Mouse (Mus musculus) mesoderm, embryonic 11.5 days (tissue): ENCODE data around the gene Pilrb1.
A peak's percentile ranks its signal among the peaks of the same experiment; 100 is the strongest.
"Not testable (repeated sequence)": the region's sequence is repeated elsewhere in the genome, so short reads cannot be mapped to it uniquely, and the experiment has no call there.

Experiments
- DNase-seq: peaks from one replicate; pipeline ENCODE4 v3.0.0-alpha.2; 2012; ENCODE audit warnings: low read depth, low spot score

Pilrb1 gene

DNA sequence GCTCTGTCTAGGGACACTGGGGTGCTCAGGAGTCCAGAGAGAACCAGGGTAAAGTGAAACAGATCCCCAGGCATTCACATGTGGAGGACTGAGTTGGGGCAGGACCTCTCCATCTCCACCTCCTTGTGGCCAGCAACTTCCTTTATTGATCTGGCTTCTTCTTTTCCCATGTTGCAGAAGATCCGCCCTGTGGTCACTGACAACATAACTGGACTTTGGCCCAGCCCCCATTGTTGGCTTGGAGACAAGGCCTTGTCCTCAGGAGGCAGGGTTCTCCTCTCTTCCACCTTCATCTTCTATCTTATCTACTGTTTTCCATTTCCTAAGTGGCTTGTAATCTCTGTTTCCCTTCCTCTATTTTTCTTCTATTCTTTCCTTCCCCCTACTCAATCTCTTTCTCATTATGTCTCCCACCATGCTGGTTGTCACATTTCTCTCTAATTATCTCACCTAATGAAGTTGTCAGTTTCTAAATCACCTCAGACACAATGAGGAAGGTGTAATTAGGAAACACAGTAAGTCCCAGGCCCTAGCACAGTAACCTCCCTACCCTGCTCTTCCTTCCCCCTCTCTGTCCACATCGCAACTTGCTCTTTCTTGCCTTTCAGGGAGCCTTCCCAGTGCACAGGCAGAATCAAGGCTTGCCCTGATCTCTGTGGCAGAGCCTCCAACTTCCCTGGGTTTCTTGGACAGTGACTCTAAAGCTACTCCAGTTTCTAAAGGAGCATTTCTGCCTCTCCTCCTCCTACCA, at the start of gene Pilrb1:
TSS of gene Pilrb1 (minus strand) at position 147 of the 751 bp plus-strand sequence.
- DNase-seq: not testable (repeated sequence)

DNA sequence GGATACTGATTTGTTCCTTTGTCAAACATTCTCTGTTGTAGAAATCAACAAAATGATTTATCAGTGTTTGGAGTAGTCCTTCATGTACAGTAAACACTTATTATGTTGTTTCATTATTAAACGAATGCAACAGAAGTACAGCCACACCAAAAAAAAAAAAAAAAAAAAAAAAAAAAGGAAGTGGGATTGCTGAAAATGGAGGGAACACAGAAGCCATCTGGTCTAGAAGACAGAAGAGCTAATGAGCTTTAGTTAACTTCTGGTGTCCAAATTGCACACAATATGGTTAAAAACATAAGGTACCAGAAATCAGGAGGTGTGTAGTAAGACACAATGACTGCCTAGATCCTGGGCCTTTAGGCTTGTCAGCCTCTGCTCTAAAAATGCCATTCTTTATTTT, 39.9 kb upstream of the Pilrb1 start:
- DNase-seq: no peak

DNA sequence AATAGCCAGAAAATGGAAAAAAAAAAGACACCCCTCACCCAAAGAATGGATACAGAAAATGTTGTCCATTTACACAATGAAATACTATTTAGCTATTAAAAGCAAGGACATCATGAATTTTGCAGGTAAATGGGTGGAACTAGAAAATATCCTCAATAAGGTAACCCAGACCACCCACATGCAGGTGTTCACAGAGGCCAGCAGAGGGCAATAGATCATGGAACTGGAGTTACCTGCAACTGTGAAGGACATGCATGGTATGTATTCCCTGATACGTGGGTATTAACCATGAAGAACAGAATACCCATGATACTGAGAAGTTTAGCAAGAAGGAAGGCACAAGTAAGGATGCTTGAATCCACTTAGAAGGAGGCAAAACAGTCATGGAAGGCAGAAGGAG, 35.0 kb upstream of the Pilrb1 start:
- no peak for DNase-seq

DNA sequence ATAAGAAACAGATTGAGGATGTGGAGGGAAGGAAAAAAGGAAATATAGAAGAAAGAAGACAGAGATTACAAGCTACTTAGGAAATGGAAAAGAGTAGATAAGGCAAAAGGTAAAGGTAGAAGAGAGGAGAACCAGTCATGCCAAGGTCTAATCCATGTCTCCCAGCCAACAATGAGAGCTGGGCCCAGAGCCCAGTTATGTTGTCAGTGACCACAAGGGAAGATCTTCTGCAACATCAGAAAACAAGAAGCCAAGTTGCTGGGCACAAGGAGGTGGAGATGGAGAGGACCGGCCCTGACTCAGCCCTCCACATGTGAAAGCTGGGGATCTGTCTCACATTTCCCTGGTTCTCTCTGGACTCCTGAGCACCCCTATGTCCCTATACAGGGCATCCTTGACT, 29.8 kb upstream of the Pilrb1 start:
- no peak for DNase-seq

DNA sequence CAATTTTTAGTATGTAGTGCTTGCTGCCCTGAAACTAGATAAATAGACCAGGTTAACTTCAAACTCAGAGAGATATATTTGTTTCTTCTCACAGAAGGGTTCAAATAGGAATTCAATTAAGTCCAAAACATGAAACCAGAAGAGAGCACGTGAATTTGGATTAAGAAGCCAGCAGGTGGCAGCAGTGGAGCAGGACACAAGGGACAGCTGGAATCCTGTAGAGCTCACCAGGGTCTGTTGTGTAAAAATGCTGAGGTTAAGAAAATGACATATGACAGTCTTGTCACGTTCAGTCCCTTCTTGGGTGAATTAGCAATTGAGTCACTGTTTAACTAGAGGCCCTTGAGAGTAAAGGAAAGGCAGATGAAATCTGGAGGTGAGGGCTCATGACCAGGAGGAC, 28.0 kb upstream of the Pilrb1 start:
- DNase-seq: peak; percentile 60

DNA sequence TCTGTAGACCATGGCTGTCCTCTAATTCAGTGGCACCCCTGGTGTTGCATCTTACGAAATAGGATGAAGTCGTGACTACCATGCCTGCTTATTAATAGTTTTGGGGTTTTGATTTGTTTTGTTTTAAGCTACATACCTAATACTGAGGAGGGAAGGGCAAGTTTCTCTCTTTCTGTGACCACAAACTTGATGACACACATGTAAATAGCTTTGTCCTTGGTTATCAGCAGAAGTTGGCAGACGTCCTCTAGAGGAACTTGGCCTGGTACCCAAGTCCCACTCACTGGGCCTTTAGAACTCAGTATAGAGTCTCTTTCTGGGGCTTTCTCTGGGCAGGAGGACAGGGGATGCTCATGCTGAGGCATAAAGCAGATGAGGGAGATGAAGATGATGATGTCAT, 25.4 kb upstream of the Pilrb1 start:
- no peak for DNase-seq

DNA sequence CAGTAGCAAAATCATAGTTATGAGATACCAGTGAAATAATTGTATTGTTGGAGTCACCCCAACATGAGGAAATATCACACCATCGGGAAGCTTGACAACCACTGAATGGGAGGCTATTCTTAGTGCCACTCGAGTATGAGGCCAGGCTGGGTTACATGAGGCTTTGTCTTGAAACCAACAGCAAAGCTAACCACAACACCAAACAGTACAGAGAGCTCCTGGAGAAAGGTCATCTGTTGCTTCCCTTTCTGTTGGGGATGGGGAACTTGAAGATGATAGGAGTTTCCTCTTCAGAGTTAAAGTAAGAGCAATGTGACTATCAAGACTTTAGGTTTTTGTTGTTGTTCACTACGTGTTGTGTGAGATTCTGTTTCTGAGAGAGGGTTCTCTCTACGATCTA, 25.0 kb upstream of the Pilrb1 start:
- no peak for DNase-seq

DNA sequence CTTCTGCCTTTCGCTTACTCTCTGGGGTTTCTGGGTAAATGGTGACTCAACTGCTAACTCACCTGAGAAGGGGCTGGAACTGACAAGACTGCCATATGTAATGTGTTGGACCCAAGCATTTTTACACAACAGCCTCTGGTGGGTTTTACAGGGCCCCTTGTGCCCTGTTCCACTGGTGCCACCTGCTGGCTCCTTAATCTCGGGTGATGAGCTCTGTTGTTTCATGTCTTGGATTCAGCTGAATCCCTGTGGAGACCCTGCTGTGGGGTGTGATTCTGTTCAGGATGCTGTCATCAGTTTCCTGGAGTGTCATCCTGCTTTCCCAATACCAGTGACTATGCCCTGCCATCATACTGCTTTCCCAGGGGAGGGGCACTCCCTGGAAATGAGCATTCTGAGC, 20.0 kb upstream of the Pilrb1 start:
- DNase-seq: no peak

DNA sequence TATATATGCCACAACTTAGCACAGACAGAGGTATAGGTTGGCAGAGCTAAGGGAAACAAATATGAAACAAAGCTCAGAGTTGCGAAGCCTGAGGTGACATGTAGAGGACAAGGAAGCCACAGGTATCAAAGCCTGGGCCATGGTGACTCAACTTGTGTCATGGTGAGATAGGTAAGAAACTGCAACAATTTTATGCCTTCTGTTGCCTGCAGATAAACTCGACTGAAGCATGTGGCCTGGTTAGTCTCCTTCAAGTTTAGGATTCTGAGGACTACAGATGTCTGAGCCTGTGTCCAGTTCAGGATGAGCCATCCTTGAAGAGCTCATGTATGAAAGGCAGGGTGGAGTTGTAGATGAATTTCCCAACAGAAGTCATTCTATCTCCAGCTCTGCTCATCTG, 17.1 kb upstream of the Pilrb1 start:
- DNase-seq: no peak

DNA sequence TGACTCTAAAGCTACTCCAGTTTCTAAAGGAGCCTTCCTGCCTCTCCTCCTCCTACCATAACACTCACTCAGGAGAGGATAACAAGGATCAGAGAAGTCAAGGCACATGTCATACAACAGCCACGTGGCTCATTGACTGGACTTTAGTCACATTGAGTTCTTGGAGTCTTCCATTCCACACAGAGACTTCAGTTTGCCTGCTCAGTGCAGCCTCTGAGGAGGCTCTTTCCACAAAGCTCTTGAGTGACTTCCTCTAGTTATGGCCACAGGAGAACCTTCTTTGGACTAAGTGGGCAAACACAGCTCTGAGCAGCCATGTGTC, 14.4 kb upstream of the Pilrb1 start:
- DNase-seq: not testable (repeated sequence)

DNA sequence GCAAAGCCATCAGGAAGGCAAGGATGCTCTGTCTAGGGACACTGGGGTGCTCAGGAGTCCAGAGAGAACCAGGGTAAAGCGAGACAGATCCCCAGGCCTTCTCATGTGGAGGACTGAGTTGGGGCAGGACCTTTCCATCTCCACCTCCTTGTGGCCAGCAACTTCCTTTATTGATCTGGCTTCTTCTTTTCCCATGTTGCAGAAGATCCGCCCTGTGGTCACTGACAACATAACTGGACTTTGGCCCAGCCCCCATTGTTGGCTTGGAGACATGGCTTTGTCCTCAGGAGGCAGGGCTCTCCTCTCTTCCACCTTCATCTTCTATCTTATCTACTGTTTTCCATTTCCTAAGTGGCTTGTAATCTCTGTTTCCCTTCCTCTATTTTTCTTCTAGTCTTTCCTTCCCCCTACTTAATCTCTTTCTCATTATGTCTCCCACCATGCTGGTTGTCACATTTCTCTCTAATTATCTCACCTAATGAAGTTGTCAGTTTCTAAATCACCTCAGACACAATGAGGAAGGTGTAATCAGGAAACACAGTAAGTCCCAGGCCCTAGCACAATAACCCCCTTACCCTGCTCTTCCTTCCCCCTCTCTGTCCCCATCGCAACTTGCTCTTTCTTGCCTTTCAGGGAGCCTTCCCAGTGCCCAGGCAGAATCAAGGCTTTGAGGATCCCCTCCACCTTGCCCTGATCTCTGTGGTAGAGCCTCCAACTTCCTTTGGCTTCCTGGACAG, 13.9 kb upstream of the Pilrb1 start, which contains the start of gene Pilrb2:
TSS of gene Pilrb2 (minus strand) at position 172 of the 737 bp plus-strand sequence.
- DNase-seq: not testable (repeated sequence)

DNA sequence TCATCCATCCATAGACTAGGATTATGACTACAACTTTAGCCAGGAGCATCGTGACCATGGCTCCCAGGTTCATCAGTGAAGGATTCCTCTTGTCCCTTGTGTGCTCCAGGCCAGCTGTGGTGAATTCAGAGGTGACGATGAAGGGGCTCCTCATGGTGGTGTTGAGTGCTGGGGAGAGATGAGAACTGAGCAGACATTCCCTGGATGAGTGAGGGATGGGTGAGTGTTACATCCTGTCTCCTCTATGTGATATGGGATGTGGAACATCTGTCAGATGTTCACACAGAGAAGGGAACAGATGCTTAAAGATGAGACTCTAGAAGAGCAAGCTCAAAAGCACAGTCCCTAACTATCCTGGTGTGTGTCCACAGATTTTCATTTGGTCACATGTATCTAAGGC, 10.7 kb upstream of the Pilrb1 start:
- DNase-seq: not testable (repeated sequence)

DNA sequence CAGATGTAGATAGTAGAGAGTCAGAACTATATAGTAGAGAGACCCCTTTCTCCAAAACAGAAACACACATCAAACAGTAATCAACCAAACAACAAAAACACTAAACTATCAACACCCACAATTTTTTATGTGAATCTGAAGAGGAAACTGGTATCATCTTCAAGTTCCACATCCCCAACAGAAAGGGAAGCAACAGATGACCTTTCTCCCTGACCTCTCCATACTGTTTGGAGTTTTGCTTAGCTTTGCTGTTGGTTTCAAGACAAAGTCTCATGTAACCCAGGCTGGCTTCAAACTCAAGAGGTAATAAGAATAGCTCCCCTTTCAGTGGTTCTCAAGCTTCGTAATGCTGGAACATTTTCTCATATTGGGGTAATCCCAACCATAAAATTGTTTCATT, 6.1 kb upstream of the Pilrb1 start:
- not testable (repeated sequence) for DNase-seq

DNA sequence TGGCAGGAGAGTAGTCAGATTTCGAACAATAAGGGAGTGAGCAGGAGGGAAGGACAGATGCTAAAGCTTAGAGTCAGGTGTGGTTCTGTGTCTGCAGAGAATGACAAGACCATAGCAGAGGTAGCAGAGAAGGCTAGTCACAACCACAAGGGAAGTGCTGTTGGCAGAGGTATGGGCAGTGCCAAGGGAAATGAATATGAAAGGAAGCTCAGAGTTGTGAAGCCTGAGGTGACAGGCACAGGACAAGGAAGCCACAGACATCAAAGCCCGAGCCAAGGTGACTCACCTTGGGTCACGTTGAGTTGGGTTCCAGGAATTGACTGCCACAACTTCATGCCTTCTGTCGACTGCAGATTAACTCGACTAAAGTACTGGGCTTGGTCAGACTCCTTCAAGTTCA, 1.0 kb downstream of the Pilrb1 start:
- not testable (repeated sequence) for DNase-seq

DNA sequence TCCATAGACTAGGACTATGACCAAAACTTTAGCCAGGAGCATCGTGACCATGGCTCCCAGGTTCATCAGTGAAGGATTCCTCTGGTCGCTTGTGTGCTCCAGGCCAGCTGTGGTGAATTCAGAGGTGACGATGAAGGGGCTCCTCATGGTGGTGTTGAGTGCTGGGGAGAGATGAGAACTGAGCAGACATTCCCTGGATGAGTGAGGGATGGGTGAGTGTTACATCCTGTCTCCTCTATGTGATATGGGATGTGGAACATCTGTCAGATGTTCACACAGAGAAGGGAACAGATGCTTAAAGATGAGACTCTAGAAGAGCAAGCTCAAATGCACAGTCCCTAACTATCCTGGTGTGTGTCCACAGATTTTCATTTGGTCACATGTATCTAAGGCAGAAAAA, 3.0 kb downstream of the Pilrb1 start:
- DNase-seq: not testable (repeated sequence)

DNA sequence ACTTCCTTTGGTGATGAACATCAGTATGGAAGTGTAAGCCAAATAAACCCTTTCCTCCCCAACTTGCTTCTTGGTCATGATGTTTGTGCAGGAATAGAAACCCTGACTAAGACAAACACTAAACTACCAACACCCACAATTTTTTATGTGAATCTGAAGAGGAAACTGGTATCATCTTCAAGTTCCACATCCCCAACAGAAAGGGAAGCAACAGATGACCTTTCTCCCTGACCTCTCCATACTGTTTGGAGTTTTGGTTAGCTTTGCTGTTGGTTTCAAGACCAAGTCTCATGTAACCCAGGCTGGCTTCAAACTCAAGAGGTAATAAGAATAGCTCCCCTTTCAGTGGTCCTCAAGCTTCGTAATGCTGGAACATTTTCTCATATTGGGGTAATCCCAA, 7.6 kb downstream of the Pilrb1 start:
- DNase-seq: not testable (repeated sequence)

DNA sequence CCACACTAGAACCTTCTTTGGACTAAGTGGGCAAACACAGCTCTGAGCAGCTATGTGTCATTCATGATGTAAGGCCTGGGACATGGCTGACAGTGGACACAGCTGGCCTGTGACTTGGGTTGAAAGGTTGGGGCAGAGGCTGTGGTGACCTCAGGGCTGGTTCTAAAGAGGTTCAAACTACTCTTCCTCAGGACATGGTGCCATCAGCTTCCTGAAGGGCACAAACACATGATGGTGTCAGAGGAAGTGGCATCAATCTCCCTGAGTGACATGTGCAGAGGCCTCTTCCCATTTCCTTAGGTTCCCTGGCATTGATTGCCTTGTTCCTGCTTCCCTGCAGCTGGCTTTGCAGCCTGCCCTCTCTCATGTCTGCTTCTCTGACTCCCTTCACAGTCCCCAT, 20.8 kb downstream of the Pilrb1 start:
- not testable (repeated sequence) for DNase-seq

DNA sequence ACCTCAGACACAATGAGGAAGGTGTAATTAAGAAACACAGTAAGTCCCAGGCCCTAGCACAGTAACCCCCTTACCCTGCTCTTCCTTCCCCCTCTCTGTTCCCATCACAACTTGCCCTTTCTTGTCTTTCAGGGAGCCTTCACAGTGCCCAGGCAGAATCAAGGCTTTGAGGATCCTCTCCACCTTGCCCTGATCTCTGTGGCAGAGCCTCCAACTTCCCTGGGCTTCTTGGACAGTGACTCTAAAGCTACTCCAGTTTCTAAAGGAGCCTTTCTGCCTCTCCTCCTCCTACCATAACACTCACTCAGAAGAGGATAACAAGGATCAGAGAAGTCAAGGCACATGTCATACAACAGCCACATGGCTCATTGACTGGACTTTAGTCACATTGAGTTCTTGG, 21.3 kb downstream of the Pilrb1 start:
- no peak for DNase-seq

DNA sequence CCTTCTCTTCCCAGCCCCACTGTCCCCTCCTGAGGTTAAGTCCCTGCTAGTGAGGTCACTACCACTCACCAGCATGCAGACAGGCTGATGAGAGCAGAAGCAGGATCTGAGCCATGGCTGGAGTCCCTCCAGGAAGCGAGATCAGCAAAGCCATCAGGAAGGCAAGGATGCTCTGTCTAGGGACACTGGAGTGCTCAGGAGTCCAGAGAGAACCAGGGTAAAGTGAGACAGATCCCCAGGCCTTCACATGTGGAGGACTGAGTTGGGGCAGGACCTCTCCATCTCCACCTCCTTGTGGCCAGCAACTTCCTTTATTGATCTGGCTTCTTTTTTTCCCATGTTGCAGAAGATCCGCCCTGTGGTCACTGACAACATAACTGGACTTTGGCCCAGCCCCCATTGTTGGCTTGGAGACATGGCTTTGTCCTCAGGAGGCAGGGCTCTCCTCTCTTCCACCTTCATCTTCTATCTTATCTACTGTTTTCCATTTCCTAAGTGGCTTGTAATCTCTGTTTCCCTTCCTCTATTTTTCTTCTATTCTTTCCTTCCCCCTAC, 21.9 kb downstream of the Pilrb1 start, which contains the start of gene Pilra:
TSS of gene Pilra (minus strand) at position 316 of the 555 bp plus-strand sequence.
- not testable (repeated sequence) for DNase-seq

DNA sequence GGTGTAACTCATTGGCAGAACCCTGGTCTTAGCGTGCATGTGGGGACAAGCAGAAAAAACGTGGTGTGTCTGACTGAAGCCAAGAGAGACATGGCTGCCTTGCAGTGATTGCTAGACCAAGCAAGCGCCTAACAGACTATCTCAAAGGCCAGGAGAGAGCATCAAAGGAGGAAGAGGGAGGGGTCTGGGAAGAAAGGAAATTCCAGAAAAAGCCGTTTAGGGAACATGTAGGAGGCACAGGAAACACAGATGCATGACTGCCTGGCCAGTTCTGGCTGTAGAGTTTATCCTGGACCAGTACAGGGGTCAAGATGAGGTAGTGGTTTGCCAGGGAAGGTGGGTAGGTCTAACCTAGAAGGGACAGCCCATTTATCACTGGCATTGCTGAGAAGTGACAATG, 24.4 kb downstream of the Pilrb1 start:
- no peak for DNase-seq

DNA sequence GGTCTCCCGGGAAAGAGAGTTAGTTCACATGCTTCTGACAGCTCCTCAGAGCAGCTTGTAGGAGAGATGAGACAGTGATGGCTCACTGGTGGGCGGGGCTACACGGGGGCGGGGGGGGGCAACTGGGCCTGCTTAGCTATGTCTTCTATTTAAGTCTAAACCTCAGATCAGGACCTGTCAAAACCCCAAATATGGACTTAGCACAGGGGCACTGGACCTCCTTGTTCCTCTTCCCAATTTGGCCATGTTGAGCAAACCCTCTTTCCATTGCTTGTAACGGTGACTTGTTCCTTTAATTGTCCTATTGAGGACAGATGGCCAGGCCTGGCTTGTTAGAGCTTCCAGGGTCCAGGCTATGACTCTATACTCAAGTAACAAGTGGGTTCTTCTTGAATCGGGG, 26.4 kb downstream of the Pilrb1 start:
- DNase-seq: no peak

DNA sequence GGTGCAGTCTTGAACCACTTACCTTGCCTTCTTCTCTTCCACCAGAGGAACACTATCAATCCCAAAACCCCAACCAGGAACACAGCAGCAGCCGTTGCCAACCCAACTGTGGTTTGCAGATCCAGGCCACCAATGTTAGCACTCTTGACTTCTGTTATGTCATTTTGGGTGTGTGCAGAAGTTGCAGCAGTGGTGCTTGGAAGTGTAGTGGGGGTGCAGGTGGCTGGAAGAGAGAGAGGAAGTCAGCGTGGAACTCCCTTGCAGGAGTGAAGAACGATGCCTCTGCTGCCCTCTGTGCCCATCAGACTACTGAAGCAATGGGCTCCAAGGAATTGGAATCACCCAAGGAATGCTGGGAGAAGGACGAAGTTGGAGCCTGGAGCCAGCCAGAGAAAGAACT, 26.8 kb downstream of the Pilrb1 start:
- no peak for DNase-seq

DNA sequence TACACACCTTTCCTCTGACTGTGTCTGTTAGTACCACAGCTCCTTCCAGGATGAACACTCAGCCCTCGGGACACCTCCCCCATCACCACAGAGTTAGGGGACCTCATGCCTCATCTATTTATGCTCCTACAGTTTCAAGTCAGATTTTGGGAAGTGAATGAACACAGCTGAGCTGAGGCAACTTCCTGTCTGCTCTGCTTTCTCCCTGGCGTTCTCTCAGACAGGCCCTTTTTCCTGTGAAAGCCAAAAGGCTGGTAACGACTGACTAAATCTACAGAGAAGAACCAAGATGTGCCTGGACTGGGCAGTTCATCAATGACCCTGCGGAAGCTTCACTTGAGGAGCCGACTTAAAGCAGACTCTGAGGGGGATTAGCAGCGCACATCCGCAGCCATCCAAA, 27.7 kb downstream of the Pilrb1 start:
- DNase-seq: no peak
